Mouse (Mus musculus): Measurements from ENCODE around the gene Gbx1. TPM values are rescaled to one million over a fixed set of nuclear protein-coding genes. Genes with fewer than 3 reads are reported as not detected.
A peak's percentile ranks its signal among the peaks of the same experiment; 100 is the strongest.

Gbx1 gene
- polyA plus RNA-seq, 1 experiment, result not detected

- Histone ChIP-seq H3K4me3 (replicated peaks; ENCODE audit: control insufficient read depth, low read depth, low read length) (no peak overlapping the region), H3K4me1 (ENCODE audit: control insufficient read depth, insufficient read depth, low read length) (no peaks in the 10 kb centered on the region), H3K27ac (ENCODE audit: control insufficient read depth, insufficient read depth, low read depth, low read length, poor library complexity) (no peak overlapping the region)
- 77% methylated on average over 11 of the region's 11 CpGs for WGBS
- TF ChIP-seq POLR2A (IDR thresholded peaks at IDR 0.05; ENCODE audit: borderline replicate concordance, control insufficient read depth, low read depth, low read length), result no peak
- TF ChIP-seq CTCF (IDR thresholded peaks at IDR 0.05; ENCODE audit: control insufficient read depth, insufficient read depth, low read length), result no peak
Measured at GRCm38 (mm10) chr5:24533391-24533790, 6.4 kb upstream of the Gbx1 start.

GRCm38 (mm10) chr5:24530042-24530689, 3.2 kb upstream of the Gbx1 start:
- H3K27ac ChIP-seq (ENCODE audit: control insufficient read depth, insufficient read depth, low read depth, low read length, poor library complexity), result no peak overlapping the region
- no peak overlapping the region for H3K4me3 ChIP-seq (replicated peaks; ENCODE audit: control insufficient read depth, low read depth, low read length)
- TF ChIP-seq POLR2A (IDR thresholded peaks at IDR 0.05; ENCODE audit: borderline replicate concordance, control insufficient read depth, low read depth, low read length), result no peak
- TF ChIP-seq CTCF (IDR thresholded peaks at IDR 0.05; ENCODE audit: control insufficient read depth, insufficient read depth, low read length), result peak; percentile 100
- WGBS, result 18% methylated on average over 24 of the region's 24 CpGs
- H3K4me1 ChIP-seq (ENCODE audit: control insufficient read depth, insufficient read depth, low read length), result no peaks in the 10 kb centered on the region

- 27% methylated on average over 6 of the region's 6 CpGs for WGBS
- TF ChIP-seq CTCF (IDR thresholded peaks at IDR 0.05; ENCODE audit: control insufficient read depth, insufficient read depth, low read length), result no peak
- no peak for TF ChIP-seq POLR2A (IDR thresholded peaks at IDR 0.05; ENCODE audit: borderline replicate concordance, control insufficient read depth, low read depth, low read length)
- no peak overlapping the region for H3K4me3 ChIP-seq (replicated peaks; ENCODE audit: control insufficient read depth, low read depth, low read length)
- H3K27ac ChIP-seq (ENCODE audit: control insufficient read depth, insufficient read depth, low read depth, low read length, poor library complexity), result no peak overlapping the region
- no peaks in the 10 kb centered on the region for H3K4me1 ChIP-seq (ENCODE audit: control insufficient read depth, insufficient read depth, low read length)
Measured at GRCm38 (mm10) chr5:24527780-24528179, 778 bp upstream of the Gbx1 start.

- Histone ChIP-seq H3K27ac (ENCODE audit: control insufficient read depth, insufficient read depth, low read depth, low read length, poor library complexity) (no peak overlapping the region), H3K4me1 (ENCODE audit: control insufficient read depth, insufficient read depth, low read length) (no peaks in the 10 kb centered on the region), H3K4me3 (replicated peaks; ENCODE audit: control insufficient read depth, low read depth, low read length) (no peak overlapping the region)
- TF ChIP-seq CTCF (IDR thresholded peaks at IDR 0.05; ENCODE audit: control insufficient read depth, insufficient read depth, low read length) (no peak), POLR2A (IDR thresholded peaks at IDR 0.05; ENCODE audit: borderline replicate concordance, control insufficient read depth, low read depth, low read length) (no peak)
- 5% methylated on average over 91 of the region's 109 CpGs for WGBS
Measured at GRCm38 (mm10) chr5:24526190-24526888, 663 bp downstream of the Gbx1 start.

- 8% methylated on average over 34 of the region's 34 CpGs for WGBS
- H3K4me3 ChIP-seq (replicated peaks; ENCODE audit: control insufficient read depth, low read depth, low read length), result no peak overlapping the region
- H3K4me1 ChIP-seq (ENCODE audit: control insufficient read depth, insufficient read depth, low read length), result no peaks in the 10 kb centered on the region
- H3K27ac ChIP-seq (ENCODE audit: control insufficient read depth, insufficient read depth, low read depth, low read length, poor library complexity), result no peak overlapping the region
- no peak for TF ChIP-seq POLR2A (IDR thresholded peaks at IDR 0.05; ENCODE audit: borderline replicate concordance, control insufficient read depth, low read depth, low read length)
- TF ChIP-seq CTCF (IDR thresholded peaks at IDR 0.05; ENCODE audit: control insufficient read depth, insufficient read depth, low read length), result no peak
Measured at GRCm38 (mm10) chr5:24525360-24526189, 1.4 kb downstream of the Gbx1 start.

GRCm38 (mm10) chr5:24524522-24524921, 2.5 kb downstream of the Gbx1 start:
- TF ChIP-seq CTCF (IDR thresholded peaks at IDR 0.05; ENCODE audit: control insufficient read depth, insufficient read depth, low read length) (no peak), POLR2A (IDR thresholded peaks at IDR 0.05; ENCODE audit: borderline replicate concordance, control insufficient read depth, low read depth, low read length) (no peak)
- H3K4me1 ChIP-seq (ENCODE audit: control insufficient read depth, insufficient read depth, low read length), result no peaks in the 10 kb centered on the region
- H3K27ac ChIP-seq (ENCODE audit: control insufficient read depth, insufficient read depth, low read depth, low read length, poor library complexity), result no peak overlapping the region
- 23% methylated on average over 4 of the region's 4 CpGs for WGBS
- no peak overlapping the region for H3K4me3 ChIP-seq (replicated peaks; ENCODE audit: control insufficient read depth, low read depth, low read length)

GRCm38 (mm10) chr5:24523806-24524205, 3.2 kb downstream of the Gbx1 start:
- no peak for TF ChIP-seq CTCF (IDR thresholded peaks at IDR 0.05; ENCODE audit: control insufficient read depth, insufficient read depth, low read length)
- no peak for TF ChIP-seq POLR2A (IDR thresholded peaks at IDR 0.05; ENCODE audit: borderline replicate concordance, control insufficient read depth, low read depth, low read length)
- no peaks in the 10 kb centered on the region for H3K4me1 ChIP-seq (ENCODE audit: control insufficient read depth, insufficient read depth, low read length)
- H3K4me3 ChIP-seq (replicated peaks; ENCODE audit: control insufficient read depth, low read depth, low read length), result no peak overlapping the region
- WGBS, result 62% methylated on average over 8 of the region's 8 CpGs
- H3K27ac ChIP-seq (ENCODE audit: control insufficient read depth, insufficient read depth, low read depth, low read length, poor library complexity), result no peak overlapping the region

- TF ChIP-seq POLR2A (IDR thresholded peaks at IDR 0.05; ENCODE audit: borderline replicate concordance, control insufficient read depth, low read depth, low read length), result no peak
- no peak for TF ChIP-seq CTCF (IDR thresholded peaks at IDR 0.05; ENCODE audit: control insufficient read depth, insufficient read depth, low read length)
- no peak overlapping the region for H3K27ac ChIP-seq (ENCODE audit: control insufficient read depth, insufficient read depth, low read depth, low read length, poor library complexity)
- no peak overlapping the region for H3K4me3 ChIP-seq (replicated peaks; ENCODE audit: control insufficient read depth, low read depth, low read length)
- no peaks in the 10 kb centered on the region for H3K4me1 ChIP-seq (ENCODE audit: control insufficient read depth, insufficient read depth, low read length)
- WGBS, result 40% methylated on average over 8 of the region's 8 CpGs
Measured at GRCm38 (mm10) chr5:24521366-24521765, 5.6 kb downstream of the Gbx1 start.

All from bone marrow, adult 2 months (tissue).